Mouse (Mus musculus) limb, embryonic 10.5 days (tissue): ENCODE results near the gene Zfp385a. TPM values are rescaled to one million over a fixed set of nuclear protein-coding genes. Genes with fewer than 3 reads are reported as not detected.

Experiments
- DNase-seq: peaks from one replicate; pipeline ENCODE4 v3.0.0-alpha.2; 2017; ENCODE audit warnings: low spot score
- H3K27ac ChIP-seq: fragments of 300-500 bp; sonication (generic); 2 replicates; pipeline ENCODE4 v1.5.1; 2016; ENCODE audit warnings: mild to moderate bottlenecking
- H3K27me3 ChIP-seq: fragments of 300-500 bp; sonication (generic); 2 replicates; pipeline ENCODE4 v1.6.1; 2016; ENCODE audit warnings: low read depth, mild to moderate bottlenecking; ENCODE audit not compliant: poor library complexity, severe bottlenecking
- H3K36me3 ChIP-seq: fragments of 300-500 bp; sonication (generic); 2 replicates; pipeline ENCODE4 v1.6.1; 2016; ENCODE audit warnings: mild to moderate bottlenecking, moderate library complexity
- H3K4me1 ChIP-seq: fragments of 300-500 bp; sonication (generic); 2 replicates; pipeline ENCODE4 v1.6.1; 2016
- H3K4me3 ChIP-seq: fragments of 300-500 bp; sonication (generic); 2 replicates; pipeline ENCODE4 v1.5.1; 2016; ENCODE audit warnings: mild to moderate bottlenecking, moderate library complexity
- H3K9me3 ChIP-seq: fragments of 300-500 bp; sonication (generic); replicated peaks from 2 replicates; pipeline ENCODE4 v1.6.1; 2016; ENCODE audit warnings: mild to moderate bottlenecking
- WGBS: fragments of 180-500 bp; shearing (Covaris S2); methylation state at CpG from one replicate; pipeline ENCODE4 v1.1.7; 2016; 5-methylcytosine and 5-hydroxymethylcytosine counted together
- polyA plus RNA-seq: library from polyadenylated mRNA; unstranded; fragments of >200 nt; fragmentation: Nextera tagmentation; extraction: Ambion mirVana; gene quantifications from 2 replicates; pipeline ENCODE4 v1.2.1, GENCODE M21; 2016

Gene Zfp385a
- polyA plus RNA-seq, 1 experiment from 2014 or later, result 22.8 TPM

GRCm38 (mm10) chr15:103341547-103341946 lies 1.7 kb upstream of the Zfp385a start:
- WGBS, result 27% methylated on average over 8 of the region's 8 CpGs
- H3K36me3 ChIP-seq, result peaks cover 30% of the 10 kb centered on the region
- no peak for DNase-seq
- H3K9me3 ChIP-seq, result no peaks in the 10 kb centered on the region
- 0 out of 2 replicates have a peak overlapping the region, but pooled peaks have one; percentile 10 for H3K27ac ChIP-seq
- peaks cover 52% of the 10 kb centered on the region for H3K27me3 ChIP-seq
- H3K4me3 ChIP-seq, result no peak overlapping the region
- H3K4me1 ChIP-seq, result peaks cover 54% of the 10 kb centered on the region

GRCm38 (mm10) chr15:103340786-103341185 lies 893 bp upstream of the Zfp385a start:
- peaks cover 52% of the 10 kb centered on the region for H3K27me3 ChIP-seq
- H3K27ac ChIP-seq, result no peak overlapping the region
- 19% methylated on average over 4 of the region's 4 CpGs for WGBS
- H3K36me3 ChIP-seq, result peaks cover 22% of the 10 kb centered on the region
- H3K4me1 ChIP-seq, result peaks cover 56% of the 10 kb centered on the region
- peak overlapping the region; percentile 66; the same call in 1 of the 2 replicates for H3K4me3 ChIP-seq
- no peak for DNase-seq
- no peaks in the 10 kb centered on the region for H3K9me3 ChIP-seq

GRCm38 (mm10) chr15:103339166-103339960 lies 530 bp downstream of the Zfp385a start:
- H3K4me3 ChIP-seq, result peak overlapping the region; percentile 66
- H3K36me3 ChIP-seq, result peaks cover 8% of the 10 kb centered on the region
- DNase-seq, result no peak
- 3% methylated on average over 30 of the region's 31 CpGs for WGBS
- peak overlapping the region; percentile 38 for H3K27ac ChIP-seq
- H3K27me3 ChIP-seq, result peaks cover 52% of the 10 kb centered on the region
- no peaks in the 10 kb centered on the region for H3K9me3 ChIP-seq
- peaks cover 71% of the 10 kb centered on the region for H3K4me1 ChIP-seq

GRCm38 (mm10) chr15:103338829-103339165 lies 1.1 kb downstream of the Zfp385a start:
- DNase-seq, result no peak
- Histone ChIP-seq H3K9me3 (no peaks in the 10 kb centered on the region), H3K4me1 (peaks cover 76% of the 10 kb centered on the region), H3K4me3 (peak overlapping the region; percentile 66), H3K27ac (peak overlapping the region; percentile 38; the same call in 1 of the 2 replicates), H3K27me3 (peaks cover 52% of the 10 kb centered on the region), H3K36me3 (peaks cover 2% of the 10 kb centered on the region)
- 26% methylated on average over 4 of the region's 4 CpGs for WGBS

GRCm38 (mm10) chr15:103336996-103337667 lies 2.8 kb downstream of the Zfp385a start:
- H3K4me3 ChIP-seq, result no peak overlapping the region

GRCm38 (mm10) chr15:103335488-103336235 lies 4.2 kb downstream of the Zfp385a start:
- Histone ChIP-seq H3K36me3 (no peaks in the 10 kb centered on the region), H3K27ac (no peak overlapping the region), H3K27me3 (peaks cover 37% of the 10 kb centered on the region), H3K4me3 (no peak overlapping the region), H3K9me3 (no peaks in the 10 kb centered on the region), H3K4me1 (peaks cover 76% of the 10 kb centered on the region)
- WGBS, result 25% methylated on average over 7 of the region's 7 CpGs
- DNase-seq, result no peak

More at GRCm38 (mm10) chr15:103336996-103337667, 2.8 kb downstream of the Zfp385a start:
- Histone ChIP-seq H3K9me3 (no peaks in the 10 kb centered on the region), H3K27me3 (peaks cover 51% of the 10 kb centered on the region), H3K27ac (no peak overlapping the region), H3K4me1 (peaks cover 89% of the 10 kb centered on the region), H3K36me3 (no peaks in the 10 kb centered on the region)
- no peak for DNase-seq
- WGBS, result 7% methylated on average over 11 of the region's 11 CpGs

GRCm38 (mm10) chr15:103335040-103335439 lies 4.9 kb downstream of the Zfp385a start:
- 44% methylated on average over 3 of the region's 3 CpGs for WGBS
- DNase-seq, result no peak
- no peak overlapping the region for H3K4me3 ChIP-seq
- no peaks in the 10 kb centered on the region for H3K9me3 ChIP-seq
- peak overlapping the region; percentile 81 for H3K27ac ChIP-seq
- peaks cover 70% of the 10 kb centered on the region for H3K4me1 ChIP-seq
- H3K27me3 ChIP-seq, result peaks cover 30% of the 10 kb centered on the region
- no peaks in the 10 kb centered on the region for H3K36me3 ChIP-seq

GRCm38 (mm10) chr15:103334194-103334593 lies 5.7 kb downstream of the Zfp385a start:
- Histone ChIP-seq H3K27me3 (peaks cover 22% of the 10 kb centered on the region), H3K4me1 (peaks cover 62% of the 10 kb centered on the region), H3K4me3 (peak overlapping the region; percentile 27), H3K36me3 (no peaks in the 10 kb centered on the region), H3K27ac (peak overlapping the region; percentile 81), H3K9me3 (no peaks in the 10 kb centered on the region)
- WGBS, result 0% methylated on average over 2 of the region's 2 CpGs
- no peak for DNase-seq

GRCm38 (mm10) chr15:103333738-103334137 lies 6.2 kb downstream of the Zfp385a start:
- WGBS, result 58% methylated on average over 5 of the region's 5 CpGs
- no peaks in the 10 kb centered on the region for H3K9me3 ChIP-seq
- H3K36me3 ChIP-seq, result no peaks in the 10 kb centered on the region
- peaks cover 17% of the 10 kb centered on the region for H3K27me3 ChIP-seq
- DNase-seq, result no peak
- peak overlapping the region; percentile 81 for H3K27ac ChIP-seq
- H3K4me1 ChIP-seq, result peaks cover 57% of the 10 kb centered on the region
- peak overlapping the region; percentile 27 for H3K4me3 ChIP-seq

- peaks cover 11% of the 10 kb centered on the region for H3K27me3 ChIP-seq
- peak overlapping the region; percentile 81 for H3K27ac ChIP-seq
- peaks cover 51% of the 10 kb centered on the region for H3K4me1 ChIP-seq
- H3K36me3 ChIP-seq, result no peaks in the 10 kb centered on the region
- WGBS, result 73% methylated on average over 5 of the region's 5 CpGs
- H3K4me3 ChIP-seq, result no peak overlapping the region
- DNase-seq, result no peak
- no peaks in the 10 kb centered on the region for H3K9me3 ChIP-seq
These were observed 6.7 kb downstream of the Zfp385a start for GRCm38 (mm10) chr15:103333081-103333615.

- no peaks in the 10 kb centered on the region for H3K9me3 ChIP-seq
- H3K4me3 ChIP-seq, result peak overlapping the region; percentile 87
- H3K36me3 ChIP-seq, result peaks cover 20% of the 10 kb centered on the region
- peaks cover 35% of the 10 kb centered on the region for H3K4me1 ChIP-seq
- peak; percentile 93 for DNase-seq
- H3K27me3 ChIP-seq, result no peaks in the 10 kb centered on the region
- 1% methylated on average over 32 of the region's 40 CpGs for WGBS
- peak overlapping the region; percentile 96 for H3K27ac ChIP-seq
These were observed 16.2 kb downstream of the Zfp385a start for GRCm38 (mm10) chr15:103323455-103324247.

- peak; percentile 84 for DNase-seq
- H3K9me3 ChIP-seq, result no peaks in the 10 kb centered on the region
- peaks cover 26% of the 10 kb centered on the region for H3K36me3 ChIP-seq
- H3K4me1 ChIP-seq, result peaks cover 35% of the 10 kb centered on the region
- WGBS, result 0% methylated on average over 23 of the region's 26 CpGs
- peak overlapping the region; percentile 87 for H3K4me3 ChIP-seq
- peak overlapping the region; percentile 96 for H3K27ac ChIP-seq
- no peaks in the 10 kb centered on the region for H3K27me3 ChIP-seq
These were observed 16.8 kb downstream of the Zfp385a start for GRCm38 (mm10) chr15:103323070-103323454.
